Mouse (Mus musculus) cerebellum, adult 2 months (tissue): ENCODE results near the gene Eef2.

Experiments
- CTCF ChIP-seq: fragments of 200-500 bp; IDR thresholded peaks from 2 replicates; pipeline ENCODE4 v1.5.1; 2011; ENCODE audit warnings: low read depth, mild to moderate bottlenecking, control low read depth, low read length, moderate library complexity, borderline replicate concordance; ENCODE audit not compliant: insufficient read depth
- POLR2A ChIP-seq: fragments of 200-500 bp; IDR thresholded peaks from 2 replicates; pipeline ENCODE4 v1.6.1; 2011; ENCODE audit warnings: low read length, control low read depth, borderline replicate concordance; ENCODE audit not compliant: insufficient read depth

DNA sequence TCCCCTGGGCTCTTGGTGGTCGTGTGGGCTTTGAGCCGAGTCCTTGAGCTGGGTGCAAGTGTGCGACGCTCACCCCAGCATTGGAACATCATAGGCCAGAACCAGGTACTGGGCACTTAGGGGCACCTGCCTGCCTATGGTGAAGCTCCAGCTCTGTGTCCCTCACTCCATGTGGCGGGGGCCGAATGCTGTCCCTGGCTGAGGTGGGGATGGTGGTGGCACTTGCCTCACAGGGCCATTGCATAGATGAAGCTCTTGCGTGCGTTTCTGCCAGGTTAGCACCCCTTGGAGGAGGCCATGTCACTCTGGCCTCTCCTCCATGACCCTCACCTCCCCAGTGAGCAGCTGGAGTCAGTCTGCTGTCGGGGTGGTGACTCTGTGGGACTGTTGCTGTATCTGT lies 10.7 kb downstream of the Eef2 start:
- TF ChIP-seq CTCF (no peak), POLR2A (no peak)
